Mouse (Mus musculus): Measurements from ENCODE around the gene Icam1.

GRCm38 (mm10) chr9:21016331-21017176 is 769 bp downstream of the Icam1 start:
- no peak for TF ChIP-seq CTCF (IDR thresholded peaks at IDR 0.05; ENCODE audit: borderline replicate concordance, insufficient read depth, low read depth, low read length)
- no peak for TF ChIP-seq POLR2A (IDR thresholded peaks at IDR 0.05; ENCODE audit: borderline replicate concordance, insufficient read depth, low read length)

Data from cerebellum, adult 2 months (tissue).